Mouse (Mus musculus) C2C12 (cell line): ENCODE data around the gene Tom1l1. TPM values are rescaled to one million over a fixed set of nuclear protein-coding genes. Genes with fewer than 3 reads are reported as not detected.

Source experiments
- H3K27me3 ChIP-seq: one replicate; pipeline ENCODE4 v1.6.1; 2011; ENCODE audit not compliant: control insufficient read depth, insufficient read depth, insufficient read length
- H3K36me3 ChIP-seq: one replicate; pipeline ENCODE4 v1.6.1; 2011; ENCODE audit not compliant: control insufficient read depth, insufficient read depth
- H3K4me3 ChIP-seq: one replicate; pipeline ENCODE4 v1.5.1; 2011; ENCODE audit warnings: mild to moderate bottlenecking, control low read depth; ENCODE audit not compliant: poor library complexity, insufficient read depth, severe bottlenecking
- H3K79me2 ChIP-seq: one replicate; pipeline ENCODE4 v1.6.1; 2011; ENCODE audit not compliant: control insufficient read depth, insufficient read depth
- H3K79me3 ChIP-seq: one replicate; pipeline ENCODE4 v1.6.1; 2011; ENCODE audit warnings: low read depth, control low read depth
- H3ac ChIP-seq: one replicate; pipeline ENCODE3; 2011; ENCODE audit warnings: low read depth; ENCODE audit not compliant: control insufficient read depth, insufficient read length
- CEBPB ChIP-seq: IDR thresholded peaks from one replicate; pipeline ENCODE4 v1.6.1; 2011; ENCODE audit warnings: low read depth, mild to moderate bottlenecking, control low read depth, moderate library complexity
- CTCF ChIP-seq: IDR thresholded peaks from one replicate; pipeline ENCODE4 v1.5.1; 2011; ENCODE audit not compliant: control insufficient read depth, insufficient read depth, insufficient read length
- FOSL1 ChIP-seq: IDR thresholded peaks from one replicate; pipeline ENCODE4 v1.8.0; 2011; ENCODE audit warnings: mild to moderate bottlenecking, low read length; ENCODE audit not compliant: poor library complexity, insufficient read depth, severe bottlenecking
- MAX ChIP-seq: IDR thresholded peaks from one replicate; pipeline ENCODE4 v1.6.1; 2011; ENCODE audit warnings: mild to moderate bottlenecking, control low read depth
- MYOD1 ChIP-seq: IDR thresholded peaks from one replicate; pipeline ENCODE4 v1.6.1; 2011; ENCODE audit warnings: low read depth; ENCODE audit not compliant: control insufficient read depth, insufficient read length
- MYOG ChIP-seq: IDR thresholded peaks from one replicate; pipeline ENCODE4 v1.6.1; 2011; ENCODE audit not compliant: control insufficient read depth, insufficient read length; ENCODE audit errors: extremely low read depth
- USF1 ChIP-seq: IDR thresholded peaks from one replicate; pipeline ENCODE4 v1.6.1; 2011; ENCODE audit warnings: low read depth, mild to moderate bottlenecking, control low read depth, moderate library complexity
- polyA plus RNA-seq: library from polyadenylated mRNA; unstranded; fragments of >200 nt; fragmentation: generic; extraction: Trizol; gene quantifications from one replicate; pipeline ENCODE4 v1.2.1, GENCODE M21; 2012; ENCODE audit warnings: missing spikeins

The Tom1l1 gene
- polyA plus RNA-seq, 1 experiment: 1.0 TPM

DNA sequence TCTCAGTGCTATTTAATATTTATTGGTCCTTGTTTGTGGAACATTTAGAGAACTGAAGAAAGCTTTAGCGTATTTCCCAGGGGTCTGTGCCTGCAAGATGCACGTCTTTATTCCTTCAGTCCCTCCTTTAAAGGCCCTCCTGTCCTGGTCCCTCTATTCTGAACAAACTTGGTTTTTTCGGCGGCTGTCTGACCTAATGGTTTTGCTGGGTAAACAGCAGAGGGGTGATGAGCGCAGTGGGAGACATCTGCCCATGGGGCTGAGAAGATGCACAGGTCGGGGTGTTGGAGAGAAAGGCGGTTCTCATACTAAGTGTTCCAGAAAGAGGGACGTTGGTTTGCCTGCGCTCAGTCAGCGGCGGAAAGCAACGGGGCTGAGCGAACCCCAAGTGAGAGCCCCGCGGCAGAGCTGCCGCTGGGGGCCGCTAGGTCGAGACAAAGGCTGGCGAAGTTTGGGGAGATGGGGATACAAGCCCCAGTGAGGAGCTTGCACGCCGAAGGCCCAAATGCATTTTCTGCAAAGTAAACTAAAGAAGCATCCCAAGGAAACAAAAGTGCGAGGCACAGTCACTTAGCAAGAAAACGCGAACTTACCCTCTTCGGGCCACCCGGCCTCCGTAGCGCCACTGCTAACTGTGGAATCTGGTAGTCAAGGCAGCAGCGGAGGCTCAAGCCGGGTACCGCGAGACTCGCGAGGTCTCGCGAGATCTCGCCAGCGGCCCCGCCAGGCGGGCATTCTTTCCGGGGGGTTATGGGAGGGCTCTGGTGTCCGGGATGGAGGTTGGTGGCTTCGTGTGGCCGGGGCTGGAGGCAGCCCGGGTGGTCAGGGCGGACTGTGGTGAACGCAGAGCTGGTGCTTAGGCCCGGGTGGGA, 50.5 kb downstream of the Tom1l1 start, which contains the start of the genes Stxbp4 and Cox11:
Gene Stxbp4 (minus strand): TSS at position 645 of the 872 bp plus-strand sequence.
Gene Cox11 (plus strand): TSS at position 734 of the 872 bp plus-strand sequence.
- peak within 1 kb of the TSS; percentile 94 for H3K4me3 ChIP-seq
- H3K79me2 ChIP-seq: peaks cover 78% of the 10 kb centered on the region
- peak; percentile 52 for TF ChIP-seq MAX
- no peak for TF ChIP-seq CEBPB
- no peak for TF ChIP-seq USF1
- peaks cover 22% of the 10 kb centered on the region for H3K36me3 ChIP-seq
- H3K27me3 ChIP-seq: no peaks in the 10 kb centered on the region
- H3K79me3 ChIP-seq: peaks cover 46% of the 10 kb centered on the region
- H3ac ChIP-seq: peak within 1 kb of the TSS; percentile 97

DNA sequence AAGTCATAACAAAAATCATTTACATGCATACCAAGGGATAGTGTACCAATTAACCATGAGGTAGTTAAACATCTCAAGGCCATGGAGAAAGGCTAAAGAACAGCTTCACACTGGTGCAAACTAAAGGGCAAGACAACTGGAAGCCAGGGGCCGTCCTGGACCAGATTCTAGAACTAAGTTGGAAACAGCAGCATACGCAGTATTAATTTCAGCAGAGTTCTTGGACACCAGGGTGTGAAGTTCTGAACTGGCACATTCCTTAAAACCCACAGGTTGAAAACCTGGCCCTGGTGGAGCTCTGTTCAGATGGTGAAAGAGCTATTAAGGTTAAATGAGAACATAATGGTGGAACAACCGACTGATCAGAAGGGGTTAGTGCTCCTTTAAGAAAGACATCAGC, 53.5 kb downstream of the Tom1l1 start:
- H3K36me3 ChIP-seq: no peaks in the 10 kb centered on the region
- TF ChIP-seq MAX: no peak
- TF ChIP-seq CTCF: no peak
- no peak for TF ChIP-seq MYOG
- TF ChIP-seq MYOD1: no peak
- H3K79me2 ChIP-seq: peaks cover 50% of the 10 kb centered on the region
- H3ac ChIP-seq: no peak overlapping the region
- H3K79me3 ChIP-seq: peaks cover 22% of the 10 kb centered on the region
- no peak overlapping the region for H3K4me3 ChIP-seq
- H3K27me3 ChIP-seq: no peaks in the 10 kb centered on the region

DNA sequence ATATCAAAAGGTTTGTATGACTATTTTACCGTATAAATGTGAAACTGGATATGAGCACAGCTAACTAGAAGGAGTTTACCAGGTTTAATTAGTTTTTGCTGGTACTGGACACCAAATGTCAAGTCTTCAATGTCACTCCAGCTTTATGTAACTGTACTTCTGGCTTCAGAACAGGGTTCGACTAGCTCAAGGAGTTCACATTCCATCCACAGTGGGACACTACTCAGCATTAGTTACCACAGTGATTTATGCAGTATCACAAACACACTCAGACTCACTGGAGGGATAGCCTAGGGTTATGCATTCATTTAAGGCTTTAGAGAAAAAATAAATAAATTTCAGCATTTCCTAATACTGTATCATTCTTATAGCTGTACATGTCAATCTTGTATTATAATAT, 55.7 kb downstream of the Tom1l1 start:
- Histone ChIP-seq H3K4me3 (no peak overlapping the region), H3K79me2 (peaks cover 40% of the 10 kb centered on the region), H3K79me3 (peaks cover 14% of the 10 kb centered on the region), H3K36me3 (no peaks in the 10 kb centered on the region), H3K27me3 (no peaks in the 10 kb centered on the region), H3ac (no peak overlapping the region)
- no peak for TF ChIP-seq MAX
- no peak for TF ChIP-seq MYOG
- no peak for TF ChIP-seq MYOD1
- TF ChIP-seq CTCF: no peak
- no peak for TF ChIP-seq USF1
- TF ChIP-seq FOSL1: no peak
- no peak for TF ChIP-seq CEBPB

DNA sequence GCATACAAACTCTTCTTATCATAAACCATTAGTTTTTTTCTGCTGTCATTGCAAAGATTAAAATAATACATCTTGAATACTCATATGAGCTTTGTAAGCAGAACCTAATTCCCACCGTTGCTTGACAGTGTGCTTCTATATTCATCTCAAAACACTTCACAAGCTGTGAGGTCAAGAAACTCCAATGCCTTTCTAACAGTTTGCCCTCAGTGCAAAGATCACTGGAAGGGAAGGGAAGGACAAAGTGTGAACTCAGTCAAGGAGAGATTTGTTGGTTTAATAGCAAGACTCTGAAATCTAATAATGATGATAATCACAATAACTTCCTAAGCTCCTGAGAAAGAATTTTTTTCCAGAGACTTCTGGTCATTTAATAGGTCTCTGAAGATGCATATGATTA, 60.4 kb downstream of the Tom1l1 start:
- peaks cover 12% of the 10 kb centered on the region for H3K79me2 ChIP-seq
- no peak overlapping the region for H3K4me3 ChIP-seq
- no peaks in the 10 kb centered on the region for H3K27me3 ChIP-seq
- H3ac ChIP-seq: no peak overlapping the region
- TF ChIP-seq MYOG: no peak
- no peak for TF ChIP-seq FOSL1
- peaks cover 10% of the 10 kb centered on the region for H3K79me3 ChIP-seq
- no peaks in the 10 kb centered on the region for H3K36me3 ChIP-seq

DNA sequence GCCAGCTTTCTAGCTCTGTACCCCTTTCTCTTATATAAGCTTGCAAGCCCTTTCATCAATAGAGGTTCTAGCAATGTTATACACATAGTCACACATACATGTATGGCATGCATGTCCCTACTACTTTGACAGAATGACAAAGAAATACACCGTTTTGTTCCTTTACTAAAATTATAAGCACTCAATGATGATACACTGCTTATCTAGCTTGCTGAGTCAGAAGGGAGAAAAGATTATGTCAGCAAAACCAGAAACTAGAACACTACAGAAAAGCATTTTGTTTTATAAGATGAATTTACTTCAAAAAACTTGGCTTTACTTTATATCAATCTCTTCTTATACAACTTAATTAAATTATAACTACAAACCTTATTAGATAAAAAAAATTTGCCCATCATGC, 63.0 kb downstream of the Tom1l1 start:
- Histone ChIP-seq H3K79me3 (peaks cover 10% of the 10 kb centered on the region), H3K4me3 (no peak overlapping the region), H3ac (no peak overlapping the region), H3K36me3 (no peaks in the 10 kb centered on the region), H3K79me2 (peaks cover 12% of the 10 kb centered on the region), H3K27me3 (no peaks in the 10 kb centered on the region)
- no peak for TF ChIP-seq MYOG
- TF ChIP-seq FOSL1: no peak
- no peak for TF ChIP-seq USF1
- TF ChIP-seq MAX: no peak
- no peak for TF ChIP-seq CEBPB
- TF ChIP-seq MYOD1: no peak
- no peak for TF ChIP-seq CTCF

DNA sequence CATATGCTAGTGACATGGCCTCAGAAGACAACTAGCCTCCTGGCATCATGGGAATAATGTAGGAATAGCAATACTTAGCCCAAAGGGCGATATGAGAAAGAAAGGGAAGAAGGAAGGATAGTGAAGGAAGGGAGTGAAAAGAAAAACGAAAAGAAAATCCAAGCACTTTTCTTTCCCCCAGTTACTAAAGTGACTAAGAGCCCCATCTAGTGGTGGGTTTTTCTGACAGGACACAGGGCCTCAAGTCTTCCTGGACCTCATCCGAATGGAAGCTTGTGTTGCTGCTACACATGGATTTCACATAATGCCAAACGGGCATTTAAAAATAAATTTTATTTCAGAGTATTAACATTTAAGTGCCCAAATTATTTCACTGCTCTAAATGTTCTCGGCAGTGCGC, 64.7 kb downstream of the Tom1l1 start:
- Histone ChIP-seq H3K4me3 (no peak overlapping the region), H3K36me3 (peaks cover 10% of the 10 kb centered on the region), H3K79me3 (peaks cover 5% of the 10 kb centered on the region), H3K79me2 (peaks cover 5% of the 10 kb centered on the region), H3K27me3 (no peaks in the 10 kb centered on the region), H3ac (no peak overlapping the region)
- TF ChIP-seq MAX (no peak), FOSL1 (no peak), CEBPB (no peak), MYOG (no peak), MYOD1 (no peak), CTCF (no peak), USF1 (no peak)
